Mouse (Mus musculus): ENCODE results near the gene Fam69a. TPM values are rescaled to one million over a fixed set of nuclear protein-coding genes. Genes with fewer than 3 reads are reported as not detected.
"Not testable (repeated sequence)": the region's sequence is repeated elsewhere in the genome, so short reads cannot be mapped to it uniquely, and the experiment has no call there.

Fam69a gene
- polyA plus RNA-seq, 1 experiment from 2014 or later, result 22.6 TPM

DNA sequence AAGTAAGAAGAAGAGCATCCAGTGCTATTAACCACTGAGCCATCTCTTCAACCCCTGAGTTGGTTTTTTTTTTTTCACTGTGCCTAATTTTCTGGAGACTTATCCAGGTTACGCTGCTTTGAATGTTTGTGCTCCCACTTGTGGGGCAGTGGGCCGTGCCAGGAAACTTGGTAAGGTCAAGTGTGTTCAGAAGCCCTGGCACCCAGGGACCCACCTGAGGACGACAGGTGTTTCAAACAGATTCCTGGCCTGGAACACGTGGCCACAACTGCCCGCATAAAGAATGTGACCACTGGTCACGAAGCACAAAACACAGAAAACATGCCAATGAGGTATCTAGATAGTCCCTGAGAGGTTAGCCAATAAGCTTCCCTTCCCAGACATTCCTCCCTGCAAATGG is 43.4 kb downstream of the Fam69a start:
- Histone ChIP-seq H3K9me3 (ENCODE audit: low read depth, low read length) (no peaks in the 10 kb centered on the region), H3K27ac (ENCODE audit: low read depth) (no peak overlapping the region), H3K4me1 (ENCODE audit: insufficient read depth) (peaks cover 8% of the 10 kb centered on the region; the same call in 1 of the 2 replicates), H3K4me2 (no peak overlapping the region), H3K4me3 (ENCODE audit: low read depth, low read length) (no peak overlapping the region), H3K27me3 (ENCODE audit: insufficient read depth, low read length) (no peaks in the 10 kb centered on the region), H3K9ac (no peak overlapping the region), H3K36me3 (ENCODE audit: insufficient read depth) (no peaks in the 10 kb centered on the region)
- DNase-seq (no peak), ATAC-seq (ENCODE audit: insufficient read depth) (no peak)
- no peak for TF ChIP-seq CTCF (IDR thresholded peaks at IDR 0.05; ENCODE audit: low read depth)
- 61% methylated on average over 6 of the region's 6 CpGs for WGBS

- Histone ChIP-seq H3K27me3 (ENCODE audit: insufficient read depth, low read length) (no peaks in the 10 kb centered on the region), H3K36me3 (ENCODE audit: insufficient read depth) (no peaks in the 10 kb centered on the region), H3K27ac (ENCODE audit: low read depth) (no peak overlapping the region), H3K4me3 (ENCODE audit: low read depth, low read length) (no peak overlapping the region), H3K4me1 (ENCODE audit: insufficient read depth) (peaks cover 8% of the 10 kb centered on the region; the same call in 1 of the 2 replicates), H3K9me3 (ENCODE audit: low read depth, low read length) (no peaks in the 10 kb centered on the region), H3K4me2 (no peak overlapping the region), H3K9ac (no peak overlapping the region)
- no peak for ATAC-seq (ENCODE audit: insufficient read depth)
- 78% methylated on average over 1 of the region's 1 CpGs for WGBS
- no peak for DNase-seq
- TF ChIP-seq CTCF (IDR thresholded peaks at IDR 0.05; ENCODE audit: low read depth), result no peak
These were observed 43.9 kb downstream of the Fam69a start for GRCm38 (mm10) chr5:107942941-107943340.

GRCm38 (mm10) chr5:107941222-107941621 is 45.7 kb downstream of the Fam69a start:
- no peaks in the 10 kb centered on the region for H3K36me3 ChIP-seq (ENCODE audit: insufficient read depth)
- no peak overlapping the region for H3K4me3 ChIP-seq (ENCODE audit: low read depth, low read length)
- ATAC-seq (ENCODE audit: insufficient read depth) (peak; percentile 81; the same call in 1 of the 2 replicates), DNase-seq (peak; percentile 64)
- no peak for TF ChIP-seq CTCF (IDR thresholded peaks at IDR 0.05; ENCODE audit: low read depth)
- WGBS, result 31% methylated on average over 6 of the region's 6 CpGs
- H3K9ac ChIP-seq, result no peak overlapping the region
- no peaks in the 10 kb centered on the region for H3K27me3 ChIP-seq (ENCODE audit: insufficient read depth, low read length)
- H3K27ac ChIP-seq (ENCODE audit: low read depth), result no peak overlapping the region
- no peaks in the 10 kb centered on the region for H3K4me1 ChIP-seq (ENCODE audit: insufficient read depth)
- H3K9me3 ChIP-seq (ENCODE audit: low read depth, low read length), result no peaks in the 10 kb centered on the region
- no peak overlapping the region for H3K4me2 ChIP-seq

DNA sequence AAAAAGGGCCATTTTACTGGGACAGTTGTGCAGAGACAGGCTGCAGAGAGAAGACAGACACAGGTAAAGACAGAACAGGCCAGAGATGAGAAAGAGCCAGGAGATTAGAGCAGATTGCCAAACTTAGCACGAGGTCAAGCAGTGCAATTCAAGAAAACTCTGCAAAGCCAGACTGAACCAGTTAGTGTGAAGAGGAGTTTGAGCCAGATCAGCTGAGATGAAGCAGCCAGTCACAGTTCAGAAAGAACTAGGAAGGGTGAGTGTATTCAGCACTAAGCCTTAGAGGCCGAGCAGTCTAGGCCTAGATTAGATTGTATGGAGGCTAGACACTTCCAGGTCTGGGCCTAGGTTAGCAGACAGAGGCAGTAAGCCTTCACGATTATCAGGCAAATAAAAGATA is 47.2 kb downstream of the Fam69a start:
- Histone ChIP-seq H3K36me3 (ENCODE audit: insufficient read depth) (no peaks in the 10 kb centered on the region), H3K27ac (ENCODE audit: low read depth) (no peak overlapping the region), H3K9ac (no peak overlapping the region), H3K4me3 (ENCODE audit: low read depth, low read length) (no peak overlapping the region), H3K4me1 (ENCODE audit: insufficient read depth) (no peaks in the 10 kb centered on the region), H3K4me2 (no peak overlapping the region), H3K27me3 (ENCODE audit: insufficient read depth, low read length) (no peaks in the 10 kb centered on the region), H3K9me3 (ENCODE audit: low read depth, low read length) (no peaks in the 10 kb centered on the region)
- DNase-seq (no peak), ATAC-seq (ENCODE audit: insufficient read depth) (no peak)
- no peak for TF ChIP-seq CTCF (IDR thresholded peaks at IDR 0.05; ENCODE audit: low read depth)
- WGBS, result 70% methylated on average over 3 of the region's 3 CpGs

GRCm38 (mm10) chr5:107938886-107939285 is 48.0 kb downstream of the Fam69a start:
- WGBS, result 85% methylated on average over 2 of the region's 2 CpGs
- Histone ChIP-seq H3K9me3 (ENCODE audit: low read depth, low read length) (no peaks in the 10 kb centered on the region), H3K4me1 (ENCODE audit: insufficient read depth) (no peaks in the 10 kb centered on the region), H3K4me2 (no peak overlapping the region), H3K9ac (no peak overlapping the region), H3K27ac (ENCODE audit: low read depth) (no peak overlapping the region), H3K36me3 (ENCODE audit: insufficient read depth) (no peaks in the 10 kb centered on the region), H3K4me3 (ENCODE audit: low read depth, low read length) (no peak overlapping the region), H3K27me3 (ENCODE audit: insufficient read depth, low read length) (no peaks in the 10 kb centered on the region)
- no peak for TF ChIP-seq CTCF (IDR thresholded peaks at IDR 0.05; ENCODE audit: low read depth)
- ATAC-seq (ENCODE audit: insufficient read depth), result no peak
- no peak for DNase-seq

DNA sequence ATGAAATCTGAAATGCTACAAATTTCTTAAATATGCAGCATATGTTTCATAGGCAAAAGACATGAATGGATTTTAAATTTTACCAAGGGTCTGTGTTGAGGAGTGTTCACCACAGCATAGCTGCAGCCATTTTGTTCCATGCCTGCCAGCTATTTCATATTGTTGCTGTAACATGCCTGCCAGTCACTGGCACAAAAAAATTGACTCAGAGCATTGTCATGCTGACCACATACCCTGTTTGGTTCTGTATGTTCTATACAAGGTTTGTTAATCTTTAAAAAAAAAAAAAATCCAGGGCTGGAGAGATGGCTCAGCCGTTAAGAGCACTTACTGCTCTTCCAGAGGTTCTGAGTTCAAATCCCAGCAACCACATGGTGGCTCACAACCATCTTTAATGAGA is 48.4 kb downstream of the Fam69a start:
- not testable (repeated sequence) for DNase-seq; H3K9ac ChIP-seq; H3K4me3 ChIP-seq (ENCODE audit: low read depth, low read length); H3K4me2 ChIP-seq; H3K27ac ChIP-seq (ENCODE audit: low read depth); H3K9me3 ChIP-seq (ENCODE audit: low read depth, low read length); H3K36me3 ChIP-seq (ENCODE audit: insufficient read depth); H3K27me3 ChIP-seq (ENCODE audit: insufficient read depth, low read length); ATAC-seq (ENCODE audit: insufficient read depth); H3K4me1 ChIP-seq (ENCODE audit: insufficient read depth)
- 57% methylated on average over 1 of the region's 1 CpGs for WGBS

- no peak for ATAC-seq (ENCODE audit: insufficient read depth)
- no peaks in the 10 kb centered on the region for H3K4me1 ChIP-seq (ENCODE audit: insufficient read depth)
- no peaks in the 10 kb centered on the region for H3K27me3 ChIP-seq (ENCODE audit: insufficient read depth, low read length)
- H3K36me3 ChIP-seq (ENCODE audit: insufficient read depth), result no peaks in the 10 kb centered on the region
- WGBS, result 85% methylated on average over 10 of the region's 10 CpGs
- H3K9me3 ChIP-seq (ENCODE audit: low read depth, low read length), result no peaks in the 10 kb centered on the region
- no peak overlapping the region for H3K4me2 ChIP-seq
- DNase-seq, result no peak
- no peak for TF ChIP-seq CTCF (IDR thresholded peaks at IDR 0.05; ENCODE audit: low read depth)
- H3K9ac ChIP-seq, result no peak overlapping the region
- H3K4me3 ChIP-seq (ENCODE audit: low read depth, low read length), result no peak overlapping the region
- no peak overlapping the region for H3K27ac ChIP-seq (ENCODE audit: low read depth)
These were observed 50.1 kb downstream of the Fam69a start for GRCm38 (mm10) chr5:107936625-107937389.
